27 mouse cellular contexts compared by ENCODE assay signal in the genomic region with DNA sequence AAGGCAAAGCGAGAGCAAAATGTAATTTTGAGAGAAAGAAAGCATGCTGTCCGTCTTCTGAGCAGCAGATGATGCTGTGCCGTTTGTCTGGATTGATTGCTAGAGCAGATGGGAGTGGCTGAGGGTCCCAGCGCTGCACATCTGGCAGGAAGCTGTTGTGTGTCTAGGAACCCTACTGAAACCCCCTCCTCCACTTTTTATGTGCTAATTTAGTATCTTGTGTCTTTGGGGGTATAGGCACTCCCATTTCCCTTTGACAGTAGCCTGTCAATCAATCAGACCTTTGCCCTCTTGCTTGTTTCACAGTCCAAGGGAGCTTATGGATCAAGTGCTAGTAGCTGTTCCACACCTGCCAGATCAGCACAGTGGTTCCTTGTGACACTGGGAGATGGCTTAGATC. TPM values are rescaled to one million over a fixed set of nuclear protein-coding genes. Genes with fewer than 3 reads are reported as not detected.
DNase-seq lines count a peak whose midpoint lies in the region; ATAC-seq lines count a peak whose summit lies in the region.
"Had no signal": no experiment of that assay in that cellular context is flagged by ENCODE, and none has a peak within 500 bp of the region (broad histone marks: within the 10 kb centered on the region; RNA-seq: fewer than 3 reads in every experiment).

No protein-coding gene starts in this region.

- no peak overlapping the region for H3K4me2 ChIP-seq in neural tube, embryonic 13.5 days
- no peak overlapping the region for H3K4me2 ChIP-seq in embryonic facial prominence, embryonic 13.5 days
- H3K4me2 ChIP-seq in limb, embryonic 13.5 days (replicated peaks) = no peak overlapping the region
- H3K4me2 ChIP-seq: forebrain, embryonic 13.5 days; heart, embryonic 15.5 days; liver, embryonic 11.5 days; lung, embryonic 15.5 days; midbrain, embryonic 11.5 days; neural tube, embryonic 12.5 days had no signal

- no peak for DNase-seq in neural tube, embryonic 10.5 days (ENCODE audit: extremely low spot score, low spot score)
- no peak for DNase-seq in frontal cortex, postnatal 36 days (ENCODE audit: low spot score in 2 of 2)
- no peak for DNase-seq in c-Kit-positive CD71-positive TER-119-positive erythroid progenitor cells, embryonic 14.5 days (ENCODE audit: low spot score)
- no peak for DNase-seq in kidney, postnatal 25 days
- DNase-seq: adrenal gland, postnatal 10 days; cerebellum, adult 11-12 months; cerebellum, adult 9-11 months; embryo, embryonic 11 days; gastrocnemius, postnatal 14 days; kidney, postnatal 14 days; right cerebral cortex, postnatal 14 days; thymus, postnatal 25 days had no signal

- H3K9me3 ChIP-seq in neural tube, embryonic 13.5 days = no peaks in the 10 kb centered on the region
- H3K9me3 ChIP-seq in embryonic facial prominence, embryonic 13.5 days = no peaks in the 10 kb centered on the region
- no peaks in the 10 kb centered on the region for H3K9me3 ChIP-seq in limb, embryonic 13.5 days
- H3K9me3 ChIP-seq: forebrain, embryonic 13.5 days; heart, embryonic 10.5 days; heart, embryonic 15.5 days; lung, embryonic 15.5 days; neural tube, embryonic 12.5 days had no signal

- H3K27me3 ChIP-seq in neural tube, embryonic 13.5 days = no peaks in the 10 kb centered on the region
- no peaks in the 10 kb centered on the region for H3K27me3 ChIP-seq in embryonic facial prominence, embryonic 13.5 days
- H3K27me3 ChIP-seq in limb, embryonic 13.5 days = no peaks in the 10 kb centered on the region
- H3K27me3 ChIP-seq: forebrain, embryonic 13.5 days; heart, embryonic 15.5 days; lung, embryonic 15.5 days; neural tube, embryonic 12.5 days had no signal

- no peak overlapping the region for H3K4me3 ChIP-seq in neural tube, embryonic 13.5 days
- no peak overlapping the region for H3K4me3 ChIP-seq in embryonic facial prominence, embryonic 13.5 days
- no peak overlapping the region for H3K4me3 ChIP-seq in limb, embryonic 13.5 days
- H3K4me3 ChIP-seq: forebrain, embryonic 13.5 days; heart, embryonic 10.5 days; heart, embryonic 15.5 days; lung, embryonic 15.5 days; neural tube, embryonic 12.5 days had no signal

- H3K36me3 ChIP-seq in neural tube, embryonic 13.5 days = peaks cover 25% of the 10 kb centered on the region
- peaks cover 35% of the 10 kb centered on the region for H3K36me3 ChIP-seq in embryonic facial prominence, embryonic 13.5 days
- peaks cover 32% of the 10 kb centered on the region for H3K36me3 ChIP-seq in limb, embryonic 13.5 days

- WGBS in neural tube, embryonic 13.5 days = 37% methylated on average over 4 of the region's 4 CpGs
- WGBS in embryonic facial prominence, embryonic 13.5 days = 46% methylated on average over 4 of the region's 4 CpGs
- WGBS in limb, embryonic 13.5 days = 36% methylated on average over 4 of the region's 4 CpGs

- peaks cover 12% of the 10 kb centered on the region for H3K4me1 ChIP-seq in neural tube, embryonic 13.5 days (replicated peaks)
- H3K4me1 ChIP-seq in embryonic facial prominence, embryonic 13.5 days = peaks cover 45% of the 10 kb centered on the region
- H3K4me1 ChIP-seq in limb, embryonic 13.5 days = peaks cover 59% of the 10 kb centered on the region
- H3K4me1 ChIP-seq: heart, embryonic 10.5 days had no signal

- no peak overlapping the region for H3K9ac ChIP-seq in neural tube, embryonic 13.5 days
- H3K9ac ChIP-seq in embryonic facial prominence, embryonic 13.5 days = no peak overlapping the region
- H3K9ac ChIP-seq in limb, embryonic 13.5 days = no peak overlapping the region
- H3K9ac ChIP-seq: forebrain, embryonic 13.5 days; heart, embryonic 15.5 days; lung, embryonic 15.5 days; neural tube, embryonic 12.5 days had no signal

- 0 out of 2 replicates have a peak overlapping the region, but pooled peaks have one; percentile 38 for H3K27ac ChIP-seq in neural tube, embryonic 13.5 days (replicated peaks)
- H3K27ac ChIP-seq in embryonic facial prominence, embryonic 13.5 days = peak overlapping the region; percentile 66; the same call in 1 of the 2 replicates
- peak overlapping the region; percentile 61 for H3K27ac ChIP-seq in limb, embryonic 13.5 days
- H3K27ac ChIP-seq: forebrain, embryonic 13.5 days; heart, embryonic 10.5 days; heart, embryonic 15.5 days; lung, embryonic 15.5 days; neural tube, embryonic 12.5 days had no signal

- no peak for ATAC-seq in neural tube, embryonic 13.5 days (ENCODE audit: low read depth)
- ATAC-seq in embryonic facial prominence, embryonic 13.5 days (ENCODE audit: insufficient number of reproducible peaks, insufficient read depth, low FRiP score, low TSS enrichment, low read depth) = no peak
- ATAC-seq in limb, embryonic 13.5 days (ENCODE audit: low FRiP score, low read depth) = no peak
- ATAC-seq: CD4-positive, CD25-positive, alpha-beta regulatory T cell, adult 4 months; forebrain, embryonic 13.5 days; intestine, embryonic 16.5 days; midbrain, embryonic 16.5 days had no signal

RNA-seq across cellular contexts. Expression of gene Dupd1, which starts 41.3 kb away (rescaled TPM):
- polyA plus RNA-seq in neural tube, embryonic 13.5 days (2015; fragmentation: Nextera tagmentation; extraction: Ambion mirVana) = not detected in 2 replicates
- polyA plus RNA-seq in embryonic facial prominence, embryonic 13.5 days (2015; fragmentation: Nextera tagmentation; extraction: Ambion mirVana) = 0.31 TPM in 1 of 2 replicates, not detected in the other
- polyA plus RNA-seq in limb, embryonic 13.5 days (2015; fragmentation: Nextera tagmentation; extraction: Ambion mirVana) = 0.97 and 1.2 TPM in 2 replicates
- polyA plus RNA-seq: CD4-positive, CD25-positive, alpha-beta regulatory T cell, adult 4 months; forebrain, embryonic 13.5 days; hindbrain, embryonic 11.5 days; intestine, embryonic 16.5 days; kidney, embryonic 14.5 days; lung, embryonic 15.5 days; midbrain, embryonic 11.5 days; neural tube, embryonic 12.5 days had no signal
